Mouse (Mus musculus): ENCODE measurements around the gene Card10. TPM values are rescaled to one million over a fixed set of nuclear protein-coding genes. Genes with fewer than 3 reads are reported as not detected.

Gene Card10
- total and polyA plus RNA-seq, 3 experiments, result 15.0 to 22.3 (median 17.0) TPM

- Histone ChIP-seq H3K36me3 (ENCODE audit: control insufficient read depth, insufficient read depth, low read length) (no peaks in the 10 kb centered on the region), H3K27ac (no peak overlapping the region), H3K4me3 (no peak overlapping the region), H3K79me2 (replicated peaks; ENCODE audit: control insufficient read depth, insufficient read depth, low read length) (no peaks in the 10 kb centered on the region), H3K4me1 (ENCODE audit: control insufficient read depth, insufficient read depth, low read length) (peaks cover 9% of the 10 kb centered on the region), H3K9ac (ENCODE audit: low read depth, low read length) (no peak overlapping the region), H3K27me3 (ENCODE audit: control insufficient read depth, insufficient read depth, low read length) (no peaks in the 10 kb centered on the region)
- DNase-seq, result no peak
- intact Hi-C loops (cut with DNase I), result no loop called here
- 28% methylated on average over 9 of the region's 9 CpGs for WGBS
- TF ChIP-seq CTCF (IDR thresholded peaks at IDR 0.05) (no peak), EP300 (IDR thresholded peaks at IDR 0.05; ENCODE audit: insufficient read depth, low read depth, low read length) (no peak), POLR2A (IDR thresholded peaks at IDR 0.05; ENCODE audit: insufficient read depth, low read depth, low read length) (no peak)
Measured at GRCm38 (mm10) chr15:78809739-78810138, 6.9 kb upstream of the Card10 start.

GRCm38 (mm10) chr15:78808980-78809379, 6.1 kb upstream of the Card10 start:
- H3K4me1 ChIP-seq (ENCODE audit: control insufficient read depth, insufficient read depth, low read length), result peaks cover 10% of the 10 kb centered on the region
- no peak overlapping the region for H3K9ac ChIP-seq (ENCODE audit: low read depth, low read length)
- H3K4me3 ChIP-seq, result no peak overlapping the region
- H3K27me3 ChIP-seq (ENCODE audit: control insufficient read depth, insufficient read depth, low read length), result no peaks in the 10 kb centered on the region
- WGBS, result 97% methylated on average over 2 of the region's 2 CpGs
- H3K27ac ChIP-seq, result no peak overlapping the region
- intact Hi-C loops (cut with DNase I), result no loop called here
- no peak for TF ChIP-seq CTCF (IDR thresholded peaks at IDR 0.05)
- TF ChIP-seq POLR2A (IDR thresholded peaks at IDR 0.05; ENCODE audit: insufficient read depth, low read depth, low read length), result no peak
- no peaks in the 10 kb centered on the region for H3K79me2 ChIP-seq (replicated peaks; ENCODE audit: control insufficient read depth, insufficient read depth, low read length)
- H3K36me3 ChIP-seq (ENCODE audit: control insufficient read depth, insufficient read depth, low read length), result no peaks in the 10 kb centered on the region
- no peak for DNase-seq

- intact Hi-C loops (cut with DNase I), result no loop called here
- Histone ChIP-seq H3K36me3 (ENCODE audit: control insufficient read depth, insufficient read depth, low read length) (no peaks in the 10 kb centered on the region), H3K4me1 (ENCODE audit: control insufficient read depth, insufficient read depth, low read length) (peaks cover 14% of the 10 kb centered on the region), H3K79me2 (replicated peaks; ENCODE audit: control insufficient read depth, insufficient read depth, low read length) (no peaks in the 10 kb centered on the region), H3K27me3 (ENCODE audit: control insufficient read depth, insufficient read depth, low read length) (no peaks in the 10 kb centered on the region), H3K9ac (ENCODE audit: low read depth, low read length) (no peak overlapping the region), H3K4me3 (no peak overlapping the region), H3K27ac (no peak overlapping the region)
- WGBS, result 84% methylated on average over 3 of the region's 3 CpGs
- TF ChIP-seq CTCF (IDR thresholded peaks at IDR 0.05) (no peak), EP300 (IDR thresholded peaks at IDR 0.05; ENCODE audit: insufficient read depth, low read depth, low read length) (no peak), POLR2A (IDR thresholded peaks at IDR 0.05; ENCODE audit: insufficient read depth, low read depth, low read length) (no peak)
- no peak for DNase-seq
Measured at GRCm38 (mm10) chr15:78807141-78807540, 4.3 kb upstream of the Card10 start.

- no peaks in the 10 kb centered on the region for H3K36me3 ChIP-seq (ENCODE audit: control insufficient read depth, insufficient read depth, low read length)
- intact Hi-C loops (cut with DNase I), result no loop called here
- 25% methylated on average over 2 of the region's 2 CpGs for WGBS
- no peak overlapping the region for H3K9ac ChIP-seq (ENCODE audit: low read depth, low read length)
- no peak overlapping the region for H3K4me3 ChIP-seq
- no peaks in the 10 kb centered on the region for H3K79me2 ChIP-seq (replicated peaks; ENCODE audit: control insufficient read depth, insufficient read depth, low read length)
- H3K27ac ChIP-seq, result no peak overlapping the region
- H3K27me3 ChIP-seq (ENCODE audit: control insufficient read depth, insufficient read depth, low read length), result no peaks in the 10 kb centered on the region
- no peak for TF ChIP-seq POLR2A (IDR thresholded peaks at IDR 0.05; ENCODE audit: insufficient read depth, low read depth, low read length)
- TF ChIP-seq EP300 (IDR thresholded peaks at IDR 0.05; ENCODE audit: insufficient read depth, low read depth, low read length), result no peak
- no peak for TF ChIP-seq CTCF (IDR thresholded peaks at IDR 0.05)
- H3K4me1 ChIP-seq (ENCODE audit: control insufficient read depth, insufficient read depth, low read length), result peaks cover 14% of the 10 kb centered on the region
- DNase-seq, result no peak
Measured at GRCm38 (mm10) chr15:78806614-78807013, 3.8 kb upstream of the Card10 start.

- H3K9ac ChIP-seq (ENCODE audit: low read depth, low read length), result no peak overlapping the region
- peaks cover 14% of the 10 kb centered on the region for H3K4me1 ChIP-seq (ENCODE audit: control insufficient read depth, insufficient read depth, low read length)
- no peak for DNase-seq
- no peak for TF ChIP-seq EP300 (IDR thresholded peaks at IDR 0.05; ENCODE audit: insufficient read depth, low read depth, low read length)
- TF ChIP-seq POLR2A (IDR thresholded peaks at IDR 0.05; ENCODE audit: insufficient read depth, low read depth, low read length), result no peak
- no peak for TF ChIP-seq CTCF (IDR thresholded peaks at IDR 0.05)
- H3K79me2 ChIP-seq (replicated peaks; ENCODE audit: control insufficient read depth, insufficient read depth, low read length), result no peaks in the 10 kb centered on the region
- intact Hi-C loops (cut with DNase I), result no loop called here
- H3K36me3 ChIP-seq (ENCODE audit: control insufficient read depth, insufficient read depth, low read length), result no peaks in the 10 kb centered on the region
- WGBS, result 61% methylated on average over 2 of the region's 2 CpGs
- H3K27ac ChIP-seq, result no peak overlapping the region
- H3K4me3 ChIP-seq, result no peak overlapping the region
- H3K27me3 ChIP-seq (ENCODE audit: control insufficient read depth, insufficient read depth, low read length), result no peaks in the 10 kb centered on the region
Measured at GRCm38 (mm10) chr15:78805351-78805750, 2.5 kb upstream of the Card10 start.

GRCm38 (mm10) chr15:78804326-78804725, 1.5 kb upstream of the Card10 start:
- Histone ChIP-seq H3K36me3 (ENCODE audit: control insufficient read depth, insufficient read depth, low read length) (no peaks in the 10 kb centered on the region), H3K27ac (peak overlapping the region; percentile 96), H3K4me3 (no peak overlapping the region), H3K9ac (ENCODE audit: low read depth, low read length) (no peak overlapping the region), H3K79me2 (replicated peaks; ENCODE audit: control insufficient read depth, insufficient read depth, low read length) (no peaks in the 10 kb centered on the region), H3K4me1 (ENCODE audit: control insufficient read depth, insufficient read depth, low read length) (peaks cover 12% of the 10 kb centered on the region), H3K27me3 (ENCODE audit: control insufficient read depth, insufficient read depth, low read length) (no peaks in the 10 kb centered on the region)
- peak in 1 of 2 experiments; percentile 62 for DNase-seq
- intact Hi-C loops (cut with DNase I), result no loop called here
- 31% methylated on average over 6 of the region's 6 CpGs for WGBS
- peak; percentile 32; the same call in 1 of the 2 replicates for TF ChIP-seq EP300 (IDR thresholded peaks at IDR 0.05; ENCODE audit: insufficient read depth, low read depth, low read length)
- TF ChIP-seq CTCF (IDR thresholded peaks at IDR 0.05), result no peak
- peak; percentile 36; the same call in 1 of the 2 replicates for TF ChIP-seq POLR2A (IDR thresholded peaks at IDR 0.05; ENCODE audit: insufficient read depth, low read depth, low read length)

Data from heart, adult 2 months (tissue).